Mouse (Mus musculus) heart, postnatal 0 days (tissue): ENCODE measurements around the gene Heatr3.

Experiments
- CTCF ChIP-seq: IDR thresholded peaks from 2 replicates; pipeline ENCODE4 v1.5.1; 2016; ENCODE audit warnings: antibody characterized with exemption, control low read depth, low read depth
- EP300 ChIP-seq: IDR thresholded peaks from 2 replicates; pipeline ENCODE4 v1.6.1; 2016; ENCODE audit warnings: antibody characterized with exemption, low read depth

DNA sequence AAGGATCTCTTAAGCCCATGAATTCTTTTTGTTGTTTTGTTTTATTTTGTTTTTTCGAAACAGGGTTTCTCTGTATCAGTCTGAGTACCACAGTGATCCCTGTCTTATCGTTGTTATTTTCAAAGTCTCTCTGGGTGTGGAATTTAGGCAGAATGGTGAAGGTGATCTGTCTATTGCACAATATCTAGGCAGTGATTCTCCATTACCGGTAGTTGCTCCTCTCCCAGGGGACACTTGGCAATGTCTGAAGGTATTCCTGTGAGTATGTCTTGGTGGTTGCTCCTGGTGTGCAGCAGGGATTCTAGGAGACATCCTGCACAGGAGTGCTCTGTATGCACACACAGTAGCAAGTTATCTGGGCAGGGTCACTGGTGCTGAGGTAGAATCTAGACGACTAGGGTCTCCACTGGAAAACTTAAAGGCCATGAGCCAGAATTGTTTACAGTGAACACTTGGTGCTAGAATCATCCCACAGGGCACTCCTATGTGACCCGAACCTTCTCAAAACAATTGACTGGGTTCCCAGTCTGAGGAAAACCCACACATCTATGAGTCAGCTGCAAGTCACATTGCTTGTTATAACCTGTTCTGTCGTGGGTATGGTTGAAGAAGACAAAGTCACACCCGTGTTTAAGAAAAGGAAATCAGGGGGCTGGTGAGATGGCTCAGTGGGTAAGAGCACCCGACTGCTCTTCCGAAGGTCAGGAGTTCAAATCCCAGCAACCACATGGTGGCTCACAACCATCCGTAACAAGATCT lies 22.8 kb downstream of the Heatr3 start:
- TF ChIP-seq CTCF, result no peak
- no peak for TF ChIP-seq EP300
